Mouse (Mus musculus) embryonic fibroblast, embryonic 13.5 days (primary cell): Measurements from ENCODE around the gene Tmco4.

Experiments used
- CTCF ChIP-seq: IDR thresholded peaks from 2 replicates; pipeline ENCODE4 v1.5.1; 2011; ENCODE audit warnings: mild to moderate bottlenecking, control low read depth, low read length, moderate library complexity, borderline replicate concordance; ENCODE audit not compliant: insufficient read depth
- POLR2A ChIP-seq: IDR thresholded peaks from 2 replicates; pipeline ENCODE4 v1.6.1; 2011; ENCODE audit warnings: low read depth, mild to moderate bottlenecking, control low read depth, low read length, moderate library complexity

GRCm38 (mm10) chr4:139101546-139101945 lies 128.9 kb downstream of the Tmco4 start:
- no peak for TF ChIP-seq CTCF
- no peak for TF ChIP-seq POLR2A
